Mouse (Mus musculus) stomach, postnatal 0 days (tissue): ENCODE data around the gene Il18r1.

ENCODE experiments used
- CTCF ChIP-seq: IDR thresholded peaks from 2 replicates; pipeline ENCODE4 v1.5.1; 2016; ENCODE audit warnings: antibody characterized with exemption, low read depth, mild to moderate bottlenecking, moderate library complexity
- EP300 ChIP-seq: optimal IDR thresholded peaks from 2 replicates; pipeline ENCODE3; 2016; ENCODE audit warnings: antibody characterized with exemption

DNA sequence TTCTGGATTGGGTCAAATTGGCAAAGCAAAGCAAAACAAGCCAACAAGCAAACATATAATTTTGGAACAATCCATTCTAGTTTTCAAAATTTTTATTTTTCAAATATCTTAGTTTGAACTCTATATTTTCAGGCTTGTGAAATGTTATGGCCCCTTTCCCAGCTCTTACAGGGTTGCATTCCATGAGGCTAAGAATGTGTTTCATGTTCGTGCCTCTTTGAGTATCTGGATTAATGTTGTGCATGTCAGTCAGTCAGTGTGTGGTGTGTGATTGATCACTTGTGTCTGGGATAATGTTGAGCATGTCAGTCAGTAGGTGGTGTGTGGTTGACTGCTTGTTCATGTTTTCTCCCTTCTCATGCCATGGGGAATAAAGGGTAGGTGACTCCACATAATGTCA, 37.5 kb upstream of the Il18r1 start:
- TF ChIP-seq CTCF = no peak
- TF ChIP-seq EP300 = no peak
